9 mouse cellular contexts compared by ENCODE assay signal in genomic region chr11:32398446-32398845, GRCm38 (mm10). TPM values are rescaled to one million over a fixed set of nuclear protein-coding genes. Genes with fewer than 3 reads are reported as not detected.
DNase-seq lines count a peak whose midpoint lies in the region; ATAC-seq and TF ChIP-seq lines count a peak whose summit lies in the region.
"Had no signal": no experiment of that assay in that cellular context is flagged by ENCODE, and none has a peak within 500 bp of the region (broad histone marks: within the 10 kb centered on the region; RNA-seq: fewer than 3 reads in every experiment).

No protein-coding gene starts in this region.

- H3K79me3 ChIP-seq in C2C12 (ENCODE audit: low read depth): no peaks in the 10 kb centered on the region

- no peaks in the 10 kb centered on the region for H3K79me2 ChIP-seq in C2C12 (ENCODE audit: control insufficient read depth, insufficient read depth)
- H3K79me2 ChIP-seq in heart, adult 2 months (replicated peaks; ENCODE audit: control insufficient read depth, insufficient read depth, low read length): no peaks in the 10 kb centered on the region

- H3K4me3 ChIP-seq in C2C12 (ENCODE audit: insufficient read depth, poor library complexity, severe bottlenecking): no peak overlapping the region
- H3K4me3 ChIP-seq in heart, adult 2 months: no peak overlapping the region
- no peak overlapping the region for H3K4me3 ChIP-seq in limb, embryonic 14.5 days (replicated peaks; ENCODE audit: low read length)
- no peak overlapping the region for H3K4me3 ChIP-seq in forebrain, embryonic 15.5 days

- WGBS in heart, adult 2 months: 44% methylated on average over 2 of the region's 2 CpGs
- 66% methylated on average over 2 of the region's 2 CpGs for WGBS in limb, embryonic 14.5 days
- WGBS in forebrain, embryonic 15.5 days: 73% methylated on average over 2 of the region's 2 CpGs

- H3K4me2 ChIP-seq in limb, embryonic 14.5 days (replicated peaks; ENCODE audit: low read depth, low read length, severe bottlenecking): no peak overlapping the region
- H3K4me2 ChIP-seq in forebrain, embryonic 15.5 days (replicated peaks): no peak overlapping the region

- no peak for TF ChIP-seq POLR2A in heart, adult 2 months (IDR thresholded peaks at IDR 0.05; ENCODE audit: insufficient read depth, low read depth, low read length)
- TF ChIP-seq POLR2A in limb, embryonic 14.5 days (IDR thresholded peaks at IDR 0.05; ENCODE audit: borderline replicate concordance, extremely low read depth, insufficient read depth, insufficient read length): no peak

- intact Hi-C loops in heart, adult 2 months (cut with DNase I): loop anchor here (5.0 kb wide), 1 partner anchor 51 kb away; the partner anchor contains the start of gene Sh3pxd2b

- no peaks in the 10 kb centered on the region for H3K9me3 ChIP-seq in limb, embryonic 14.5 days (ENCODE audit: control insufficient read depth, low read length)
- H3K9me3 ChIP-seq in forebrain, embryonic 15.5 days: no peaks in the 10 kb centered on the region

- peak; percentile 46; the same call in 1 of the 2 replicates for ATAC-seq in limb, embryonic 14.5 days (ENCODE audit: low FRiP score, low read depth)
- ATAC-seq in forebrain, embryonic 15.5 days (replicated peaks): no peak

- DNase-seq in adipocyte (ENCODE audit: low spot score): peak; percentile 72
- DNase-seq in heart, adult 2 months: peak in 1 of 2 experiments; percentile 56
- DNase-seq in limb, embryonic 14.5 days (ENCODE audit: low spot score): peak; percentile 26
- DNase-seq in natural killer cell, adult 2 months (ENCODE audit: low spot score in 2 of 2): no peak
- DNase-seq in left cerebral cortex, adult 11 months (ENCODE audit: low spot score): no peak
- DNase-seq: embryo, embryonic 11 days; kidney, adult 9 months had no signal

- no peak overlapping the region for H3K9ac ChIP-seq in heart, adult 2 months (ENCODE audit: low read depth, low read length)
- H3K9ac ChIP-seq in limb, embryonic 14.5 days (ENCODE audit: low read depth, low read length, severe bottlenecking): no peak overlapping the region
- no peak overlapping the region for H3K9ac ChIP-seq in forebrain, embryonic 15.5 days (replicated peaks)

- H3K27me3 ChIP-seq in C2C12 (ENCODE audit: control insufficient read depth, insufficient read depth, insufficient read length): no peaks in the 10 kb centered on the region
- H3K27me3 ChIP-seq in heart, adult 2 months (ENCODE audit: control insufficient read depth, insufficient read depth, low read length): no peaks in the 10 kb centered on the region
- no peaks in the 10 kb centered on the region for H3K27me3 ChIP-seq in limb, embryonic 14.5 days (ENCODE audit: control insufficient read depth, insufficient read depth, low read length)
- no peaks in the 10 kb centered on the region for H3K27me3 ChIP-seq in forebrain, embryonic 15.5 days

- TF ChIP-seq CTCF in C2C12 (IDR thresholded peaks at IDR 0.05; ENCODE audit: control insufficient read depth, insufficient read depth, insufficient read length): no peak
- TF ChIP-seq CTCF in heart, adult 2 months (IDR thresholded peaks at IDR 0.05): peak; percentile 21

- no peaks in the 10 kb centered on the region for H3K4me1 ChIP-seq in heart, adult 2 months (ENCODE audit: control insufficient read depth, insufficient read depth, low read length)
- no peaks in the 10 kb centered on the region for H3K4me1 ChIP-seq in limb, embryonic 14.5 days (ENCODE audit: control insufficient read depth, insufficient read depth, low read length)
- no peaks in the 10 kb centered on the region for H3K4me1 ChIP-seq in forebrain, embryonic 15.5 days

- peak overlapping the region; percentile 24 for H3ac ChIP-seq in C2C12 (ENCODE audit: control insufficient read depth, insufficient read length, low read depth)

- peaks cover 54% of the 10 kb centered on the region for H3K36me3 ChIP-seq in C2C12 (ENCODE audit: control insufficient read depth, insufficient read depth)
- H3K36me3 ChIP-seq in heart, adult 2 months (ENCODE audit: control insufficient read depth, insufficient read depth, low read length): no peaks in the 10 kb centered on the region
- peaks cover 55% of the 10 kb centered on the region for H3K36me3 ChIP-seq in limb, embryonic 14.5 days (ENCODE audit: control insufficient read depth, insufficient read depth, low read length)
- peaks cover 17% of the 10 kb centered on the region for H3K36me3 ChIP-seq in forebrain, embryonic 15.5 days

- no peak for TF ChIP-seq EP300 in heart, adult 2 months (IDR thresholded peaks at IDR 0.05; ENCODE audit: insufficient read depth, low read depth, low read length)

- H3K27ac ChIP-seq in heart, adult 2 months: peak overlapping the region; percentile 53
- 0 out of 2 replicates have a peak overlapping the region, but pooled peaks have one; percentile 5 for H3K27ac ChIP-seq in limb, embryonic 14.5 days (replicated peaks; ENCODE audit: low read depth, low read length)
- H3K27ac ChIP-seq in forebrain, embryonic 15.5 days (replicated peaks): no peak overlapping the region

TF ChIP-seq in C2C12, 6 proteins besides CTCF, POLR2A, EP300 and RAD21:
- peak; percentile 30 for TF ChIP-seq MAX (IDR thresholded peaks at IDR 0.05)
- TF ChIP-seq CEBPB (IDR thresholded peaks at IDR 0.05; ENCODE audit: low read depth): no peak
- TF ChIP-seq USF1 (IDR thresholded peaks at IDR 0.05; ENCODE audit: low read depth): no peak
- TF ChIP-seq FOSL1 (IDR thresholded peaks at IDR 0.05; ENCODE audit: insufficient read depth, low read length, poor library complexity, severe bottlenecking): no peak
- TF ChIP-seq MYOD1 (IDR thresholded peaks at IDR 0.05; ENCODE audit: control insufficient read depth, insufficient read length, low read depth): peak; percentile 76
- no peak for TF ChIP-seq MYOG (IDR thresholded peaks at IDR 0.05; ENCODE audit: control insufficient read depth, extremely low read depth, insufficient read length)

RNA-seq across cellular contexts. Expression of gene Sh3pxd2b, which starts 50.8 kb away (rescaled TPM):
- 21.7 TPM for polyA plus RNA-seq in C2C12 (2012; fragmentation: generic; extraction: Trizol)
- total RNA-seq in heart, adult 2 months (2021): 1 to 10 TPM; 3.2 to 8.5 TPM
- 4.0 and 5.3 TPM in 2 replicates for polyA plus RNA-seq in heart, adult 2 months (2012; rRNA removed)
- 44.3 and 52.8 TPM in 2 replicates for polyA plus RNA-seq in limb, embryonic 14.5 days (2012; rRNA removed)
- 31.5 and 31.8 TPM in 2 replicates for polyA plus RNA-seq in limb, embryonic 14.5 days (2014; fragmentation: Nextera tagmentation; extraction: Ambion mirVana)
- polyA plus RNA-seq in forebrain, embryonic 15.5 days (2015; fragmentation: Nextera tagmentation; extraction: Ambion mirVana): 17.3 and 18.0 TPM in 2 replicates

RNA-seq across cellular contexts. Expression of gene Ubtd2, which starts 56.7 kb away (rescaled TPM):
- polyA plus RNA-seq in C2C12 (2012; fragmentation: generic; extraction: Trizol): 14.3 TPM
- 1 to 10 TPM; 4.2 to 5.1 TPM for total RNA-seq in heart, adult 2 months (2021)
- polyA plus RNA-seq in heart, adult 2 months (2012; rRNA removed): 4.5 and 6.8 TPM in 2 replicates
- polyA plus RNA-seq in limb, embryonic 14.5 days (2012; rRNA removed): 74.2 and 78.1 TPM in 2 replicates
- polyA plus RNA-seq in limb, embryonic 14.5 days (2014; fragmentation: Nextera tagmentation; extraction: Ambion mirVana): 107 and 118 TPM in 2 replicates
- polyA plus RNA-seq in forebrain, embryonic 15.5 days (2015; fragmentation: Nextera tagmentation; extraction: Ambion mirVana): 65.0 and 65.5 TPM in 2 replicates

Comparison
In these comparisons a context has a peak if more than half of its experiments do, and no peak if none do; other contexts are left out.
1. DNase-seq: peak in adipocyte (single experiment) and limb, embryonic 14.5 days (single experiment); none in natural killer cell, adult 2 months (0 of 2) and left cerebral cortex, adult 11 months (single experiment).